8 mouse cellular contexts compared by ENCODE assay signal in genomic region chr6:145047445-145047857, GRCm38 (mm10). TPM values are rescaled to one million over a fixed set of nuclear protein-coding genes. Genes with fewer than 3 reads are reported as not detected.
DNase-seq lines count a peak whose midpoint lies in the region; ATAC-seq and TF ChIP-seq lines count a peak whose summit lies in the region.

No protein-coding gene starts in this region.

- peak overlapping the region; percentile 83 for H3K27ac ChIP-seq in left cerebral cortex, adult 2 months
- H3K27ac ChIP-seq in neural tube, embryonic 12.5 days: no peak overlapping the region

- DNase-seq in cerebellum, adult 11-12 months: peak; percentile 31
- peak; percentile 75 for DNase-seq in cerebellum, postnatal 14 days
- peak; percentile 59 to 62 for DNase-seq in frontal cortex, postnatal 36 days (ENCODE audit: low spot score in 2 of 2)
- DNase-seq in left cerebral cortex, adult 2 months (ENCODE audit: extremely low spot score in 1 of 2, low spot score in 2 of 2): peak; percentile 36
- no peak for DNase-seq in gastrocnemius, postnatal 4 days (ENCODE audit: low spot score in 2 of 2)

- ATAC-seq in cerebellum, adult (ENCODE audit: insufficient number of reproducible peaks, low FRiP score, low TSS enrichment): no peak
- ATAC-seq in neural tube, embryonic 12.5 days (ENCODE audit: low FRiP score, low read depth): peak; percentile 63
- no peak for ATAC-seq in inflammation-experienced regulatory T-cells, adult 6 months

- H3K36me3 ChIP-seq in neural tube, embryonic 12.5 days: no peaks in the 10 kb centered on the region

- H3K9ac ChIP-seq in neural tube, embryonic 12.5 days: peak overlapping the region; percentile 72

- intact Hi-C loops in left cerebral cortex, adult 2 months (cut with DNase I): no loop called here

- 11% methylated on average over 15 of the region's 15 CpGs for WGBS in neural tube, embryonic 12.5 days

- H3K27me3 ChIP-seq in neural tube, embryonic 12.5 days (replicated peaks): 0 out of 2 replicates have a peak, but pooled peaks cover 2% of the 10 kb centered on the region

- peaks cover 18% of the 10 kb centered on the region for H3K4me1 ChIP-seq in neural tube, embryonic 12.5 days

- H3K4me2 ChIP-seq in neural tube, embryonic 12.5 days (replicated peaks): peak overlapping the region; percentile 95

- H3K4me3 ChIP-seq in left cerebral cortex, adult 2 months: peak overlapping the region; percentile 63
- peak overlapping the region; percentile 55 for H3K4me3 ChIP-seq in neural tube, embryonic 12.5 days

- no peak for TF ChIP-seq CTCF in left cerebral cortex, adult 2 months (IDR thresholded peaks at IDR 0.05)

- H3K9me3 ChIP-seq in neural tube, embryonic 12.5 days: no peaks in the 10 kb centered on the region

RNA-seq across cellular contexts. Expression of gene Bcat1, which starts 28.5 kb away (rescaled TPM):
- total RNA-seq in left cerebral cortex, adult 2 months (2021): 10 to 100 TPM; 84.3 to 85.4 TPM
- 85.1 and 92.6 TPM in 2 replicates for polyA plus RNA-seq in neural tube, embryonic 12.5 days (2016; fragmentation: Nextera tagmentation; extraction: Ambion mirVana)
- 10 to 100 TPM; 18.9 to 23.5 TPM for total RNA-seq in gastrocnemius, postnatal 4 days (2021)
- 10 to 100 TPM; 13.7 to 17.8 (median 14.5) TPM for polyA plus RNA-seq in inflammation-experienced regulatory T-cells, adult 6 months (2017; shearing (Covaris generic))

Comparison
In these comparisons a context has a peak if more than half of its experiments do, and no peak if none do; other contexts are left out.
1. DNase-seq: peak in cerebellum, adult 11-12 months (single experiment), cerebellum, postnatal 14 days (2 of 2), frontal cortex, postnatal 36 days (2 of 2) and left cerebral cortex, adult 2 months (2 of 2); none in gastrocnemius, postnatal 4 days (0 of 2).